Mouse (Mus musculus) CH12.LX (cell line): ENCODE data around the gene Kank4.

Experiments used
- CHD2 ChIP-seq: IDR thresholded peaks from 2 replicates; pipeline ENCODE4 v1.6.1; 2011; ENCODE audit warnings: low read length, improper control_type of control experiment
- CTCF ChIP-seq, 2 experiments: IDR thresholded peaks in 1 of 2; conservative IDR thresholded peaks in 1 of 2; 2 replicates each; pipeline ENCODE4 v1.5.1; 2011 to 2012; ENCODE audit warnings: low read depth in 2 of 2, low read length in 2 of 2, improper control_type of control experiment in 1 of 2, inconsistent platforms in 1 of 2, mild to moderate bottlenecking in 1 of 2, moderate library complexity in 1 of 2
- ETS1 ChIP-seq: conservative IDR thresholded peaks from 2 replicates; pipeline ENCODE4 v1.6.1; 2012; ENCODE audit warnings: low read depth, mild to moderate bottlenecking, inconsistent platforms, low read length, improper control_type of control experiment, moderate library complexity
- HCFC1 ChIP-seq: IDR thresholded peaks from 2 replicates; pipeline ENCODE4 v1.6.1; 2012; ENCODE audit warnings: low read depth, mild to moderate bottlenecking, inconsistent platforms, low read length, improper control_type of control experiment
- MAX ChIP-seq: IDR thresholded peaks from 2 replicates; pipeline ENCODE4 v1.6.1; 2011; ENCODE audit warnings: low read length, improper control_type of control experiment
- MAZ ChIP-seq: IDR thresholded peaks from 2 replicates; pipeline ENCODE4 v1.6.1; 2012; ENCODE audit warnings: low read depth, mild to moderate bottlenecking, inconsistent platforms, low read length, improper control_type of control experiment, moderate library complexity
- MXI1 ChIP-seq: IDR thresholded peaks from 2 replicates; pipeline ENCODE4 v1.6.1; 2011; ENCODE audit warnings: mild to moderate bottlenecking, low read depth, low read length, improper control_type of control experiment
- POLR2A ChIP-seq: IDR thresholded peaks from 2 replicates; pipeline ENCODE4 v1.6.1; 2011; ENCODE audit warnings: low read depth, mild to moderate bottlenecking, improper control_type of control experiment, low read length
- POLR2AphosphoS2 ChIP-seq: IDR thresholded peaks from 2 replicates; pipeline ENCODE4 v1.6.1; 2011; ENCODE audit warnings: low read depth, low read length, improper control_type of control experiment
- RAD21 ChIP-seq: IDR thresholded peaks from 2 replicates; pipeline ENCODE4 v1.6.1; 2011; ENCODE audit warnings: low read depth, mild to moderate bottlenecking, low read length, improper control_type of control experiment, moderate library complexity

GRCm38 (mm10) chr4:98758012-98758821 is 59.1 kb downstream of the Kank4 start:
- TF ChIP-seq CTCF (conservative IDR thresholded peaks at IDR 0.05 in 1 of 2, IDR thresholded peaks at IDR 0.05 in 1 of 2; ENCODE audit: low read depth in 2 of 2, low read length in 2 of 2) = no peak
- no peak for TF ChIP-seq MAZ
- TF ChIP-seq POLR2A = no peak
- TF ChIP-seq RAD21 = no peak
- no peak for TF ChIP-seq MXI1
- TF ChIP-seq HCFC1 = no peak
- TF ChIP-seq MAX = no peak
- no peak for TF ChIP-seq ETS1
- no peak for TF ChIP-seq CHD2
- no peak for TF ChIP-seq POLR2AphosphoS2
